Mouse (Mus musculus) thymus, adult 2 months (tissue): ENCODE data around the gene Havcr2.

Experiments used
- CTCF ChIP-seq: fragments of 200-500 bp; IDR thresholded peaks from 2 replicates; pipeline ENCODE4 v1.5.1; 2012; ENCODE audit warnings: mild to moderate bottlenecking, control low read depth, low read length, moderate library complexity, borderline replicate concordance; ENCODE audit not compliant: control insufficient read depth, poor library complexity, insufficient read depth; ENCODE audit errors: extremely low read depth
- POLR2A ChIP-seq: fragments of 200-500 bp; IDR thresholded peaks from 2 replicates; pipeline ENCODE4 v1.6.1; 2012; ENCODE audit warnings: mild to moderate bottlenecking, low read length, control low read depth, moderate library complexity; ENCODE audit not compliant: control insufficient read depth, poor library complexity, insufficient read depth; ENCODE audit errors: extremely low read depth

DNA sequence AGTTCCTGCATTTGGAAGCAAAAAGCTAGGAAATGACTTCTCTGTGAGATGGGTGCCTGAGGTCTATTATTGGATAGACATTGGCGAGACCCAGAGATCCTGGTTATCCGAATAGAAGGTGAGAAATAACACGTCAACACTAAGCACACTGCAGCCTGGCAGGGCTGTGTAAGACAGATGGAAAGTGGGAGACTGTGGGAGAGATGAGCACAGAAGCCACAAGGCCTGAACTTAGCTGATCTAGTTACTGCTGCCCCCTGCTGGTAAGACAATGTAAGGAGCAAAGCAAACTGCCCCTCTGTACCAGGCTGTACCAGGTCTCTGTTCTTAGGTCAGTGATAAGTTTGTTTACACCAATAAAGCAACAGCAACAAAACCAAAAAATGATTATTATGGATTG is 23.6 kb upstream of the Havcr2 start:
- TF ChIP-seq CTCF (no peak), POLR2A (no peak)
